Mouse (Mus musculus): ENCODE results near the gene Csad.

DNA sequence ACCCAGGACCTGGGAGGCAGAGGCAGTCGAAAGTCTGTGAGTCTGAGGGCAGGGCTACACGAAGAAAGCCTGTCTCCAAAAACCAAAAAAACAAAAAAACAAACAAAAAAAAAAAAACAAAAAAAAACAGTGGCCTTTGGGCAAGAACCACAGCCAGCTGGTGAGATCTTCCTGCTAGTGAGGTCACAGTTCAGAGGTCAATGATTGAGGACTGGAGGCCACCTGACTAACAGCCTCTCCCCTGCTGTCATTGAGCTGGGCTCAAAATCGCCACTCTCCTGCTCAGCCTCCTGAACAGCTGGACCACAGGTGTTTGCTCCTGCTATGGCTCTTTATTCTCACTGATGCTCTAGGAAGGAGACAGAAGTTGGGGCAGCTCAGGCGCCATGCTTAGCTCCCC, 51.9 kb downstream of the Csad start:
- no peak for TF ChIP-seq CTCF (IDR thresholded peaks at IDR 0.05; ENCODE audit: insufficient read depth, low read depth, low read length)
- TF ChIP-seq POLR2A (IDR thresholded peaks at IDR 0.05; ENCODE audit: insufficient read depth, low read depth, low read length): no peak

Data from olfactory bulb, adult 2 months (tissue).